ENCODE assay signal across 25 mouse cellular contexts in the genomic region with DNA sequence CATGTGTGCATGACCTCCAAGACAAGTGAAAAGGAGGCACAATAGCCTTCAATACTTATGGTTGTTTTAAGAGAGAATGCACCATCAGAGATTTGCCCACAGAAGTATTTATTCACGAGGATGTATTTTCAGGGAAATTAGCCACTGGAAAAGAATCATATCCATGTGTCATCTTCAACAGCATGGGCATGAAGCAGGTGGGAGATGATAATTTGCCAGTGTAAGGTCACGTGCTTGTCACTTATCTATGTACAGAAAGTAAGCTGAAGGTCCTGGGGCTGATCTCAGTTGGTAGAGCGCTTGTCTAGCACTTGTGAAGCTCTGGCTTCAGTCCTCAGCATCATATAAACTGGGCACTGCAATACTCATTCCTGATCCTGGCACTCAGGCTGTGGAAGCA. TPM values are rescaled to one million over a fixed set of nuclear protein-coding genes. Genes with fewer than 3 reads are reported as not detected.
DNase-seq lines count a peak whose midpoint lies in the region; ATAC-seq lines count a peak whose summit lies in the region.
"Had no signal": no experiment of that assay in that cellular context is flagged by ENCODE, and none has a peak within 500 bp of the region (broad histone marks: within the 10 kb centered on the region; RNA-seq: fewer than 3 reads in every experiment).

No protein-coding gene starts in this region.

- H3K9ac ChIP-seq in limb, embryonic 11.5 days (ENCODE audit: low read length): no peak overlapping the region
- H3K9ac ChIP-seq: forebrain, embryonic 12.5 days; forebrain, postnatal 0 days; hindbrain, embryonic 12.5 days; midbrain, embryonic 13.5 days had no signal

- H3K4me3 ChIP-seq in limb, embryonic 11.5 days (ENCODE audit: low read depth, low read length): no peak overlapping the region
- no peak overlapping the region for H3K4me3 ChIP-seq in limb, embryonic 10.5 days
- H3K4me3 ChIP-seq in brown adipose tissue, adult 24 weeks (ENCODE audit: insufficient read depth, low read depth, low read length): peak overlapping the region; percentile 29; the same call in 1 of the 2 replicates
- H3K4me3 ChIP-seq: hindbrain, embryonic 12.5 days had no signal

- H3K4me2 ChIP-seq in limb, embryonic 11.5 days (ENCODE audit: low read depth, severe bottlenecking): no peak overlapping the region

- DNase-seq in limb, embryonic 11.5 days (ENCODE audit: low spot score): peak; percentile 4
- no peak for DNase-seq in limb, embryonic 10.5 days (ENCODE audit: low spot score)
- no peak for DNase-seq in cerebellum, adult 9-11 months
- DNase-seq in cerebellum, postnatal 4 days (ENCODE audit: low spot score in 2 of 2): no peak
- DNase-seq: adrenal gland, postnatal 25 days; cerebellum, adult 2 months; cerebellum, postnatal 25 days; forebrain, postnatal 0 days; gastrocnemius, postnatal 10 days; heart, postnatal 36 days; kidney, postnatal 14 days; lung, adult 2 months; lung, postnatal 10 days; right cerebral cortex, postnatal 14 days; thymus, postnatal 4 days had no signal

- H3K36me3 ChIP-seq in limb, embryonic 11.5 days (ENCODE audit: control insufficient read depth, insufficient read depth, low read length): no peaks in the 10 kb centered on the region
- H3K36me3 ChIP-seq in limb, embryonic 10.5 days: no peaks in the 10 kb centered on the region
- H3K36me3 ChIP-seq: forebrain, embryonic 12.5 days; hindbrain, embryonic 12.5 days; midbrain, embryonic 13.5 days had no signal

- no peak for ATAC-seq in limb, embryonic 11.5 days (ENCODE audit: insufficient number of reproducible peaks, low FRiP score, low TSS enrichment, low read depth)
- ATAC-seq in erythroid progenitor cell, adult 5-6 weeks (replicated peaks; ENCODE audit: low FRiP score, poor library complexity, severe bottlenecking): peak; percentile 81
- peak; percentile 30 for ATAC-seq in megakaryocyte progenitor cell, adult 5-6 weeks (replicated peaks; ENCODE audit: poor library complexity)
- ATAC-seq: forebrain, postnatal 0 days; intestine, embryonic 16.5 days; midbrain, embryonic 13.5 days had no signal

- H3K4me1 ChIP-seq in limb, embryonic 11.5 days (ENCODE audit: control insufficient read depth, insufficient read depth, low read length): no peaks in the 10 kb centered on the region
- peaks cover 12% of the 10 kb centered on the region; the same call in 1 of the 2 replicates for H3K4me1 ChIP-seq in limb, embryonic 10.5 days
- peaks cover 10% of the 10 kb centered on the region; the same call in 1 of the 2 replicates for H3K4me1 ChIP-seq in brown adipose tissue, adult 24 weeks (ENCODE audit: control insufficient read depth, insufficient read depth, insufficient read length, low read length)
- H3K4me1 ChIP-seq: hindbrain, embryonic 12.5 days had no signal

- WGBS in limb, embryonic 11.5 days: 92% methylated on average over 3 of the region's 3 CpGs
- WGBS in limb, embryonic 10.5 days: 85% methylated on average over 3 of the region's 3 CpGs

- H3K9me3 ChIP-seq in limb, embryonic 11.5 days (ENCODE audit: control insufficient read depth, low read length): no peaks in the 10 kb centered on the region
- H3K9me3 ChIP-seq in limb, embryonic 10.5 days (replicated peaks): no peaks in the 10 kb centered on the region
- H3K9me3 ChIP-seq: forebrain, embryonic 12.5 days; hindbrain, embryonic 12.5 days; midbrain, embryonic 13.5 days had no signal

- no peak overlapping the region for H3K27ac ChIP-seq in limb, embryonic 11.5 days (replicated peaks; ENCODE audit: low read depth, low read length)
- no peak overlapping the region for H3K27ac ChIP-seq in limb, embryonic 10.5 days
- H3K27ac ChIP-seq in brown adipose tissue, adult 24 weeks (replicated peaks; ENCODE audit: low read depth, low read length): no peak overlapping the region
- H3K27ac ChIP-seq: forebrain, embryonic 12.5 days; hindbrain, embryonic 12.5 days; hindbrain, postnatal 0 days; midbrain, embryonic 13.5 days had no signal

- H3K27me3 ChIP-seq in limb, embryonic 11.5 days (ENCODE audit: control insufficient read depth, insufficient read depth, low read length): 0 out of 2 replicates have a peak, but pooled peaks cover 3% of the 10 kb centered on the region
- H3K27me3 ChIP-seq in limb, embryonic 10.5 days (ENCODE audit: low read depth, poor library complexity, severe bottlenecking): peaks cover 34% of the 10 kb centered on the region

RNA-seq across cellular contexts. Expression of gene Gbp7, which starts 1.5 kb away (rescaled TPM):
- polyA plus RNA-seq in limb, embryonic 11.5 days (2014; fragmentation: Nextera tagmentation; extraction: Ambion mirVana): 1.9 TPM in 2 replicates
- 0.72 and 1.4 TPM in 2 replicates for polyA plus RNA-seq in limb, embryonic 10.5 days (2016; fragmentation: Nextera tagmentation; extraction: Ambion mirVana)
- 6.1 and 8.6 TPM in 2 replicates for polyA plus RNA-seq in brown adipose tissue, adult 24 weeks (2012; ENCODE audit: insufficient read depth, insufficient read length, missing spikeins)
- 15.1 and 20.9 TPM in 2 replicates for total RNA-seq in erythroid progenitor cell, adult 5-6 weeks (2015; ENCODE audit: low replicate concordance)
- 16.0 and 22.7 TPM in 2 replicates for total RNA-seq in erythroid progenitor cell, adult 5-6 weeks (2017; ENCODE audit: low replicate concordance)
- 25.5 and 25.6 TPM in 2 replicates for total RNA-seq in megakaryocyte progenitor cell, adult 5-6 weeks (2015)
- total RNA-seq in megakaryocyte progenitor cell, adult 5-6 weeks (2017): 22.4 and 27.9 TPM in 2 replicates

RNA-seq across cellular contexts. Expression of gene Gbp3, which starts 28.2 kb away (rescaled TPM):
- polyA plus RNA-seq in limb, embryonic 11.5 days (2014; fragmentation: Nextera tagmentation; extraction: Ambion mirVana): 0.23 and 0.82 TPM in 2 replicates
- polyA plus RNA-seq in limb, embryonic 10.5 days (2016; fragmentation: Nextera tagmentation; extraction: Ambion mirVana): 0.15 and 0.31 TPM in 2 replicates
- 9.6 and 19.2 TPM in 2 replicates for polyA plus RNA-seq in brown adipose tissue, adult 24 weeks (2012; ENCODE audit: insufficient read depth, insufficient read length, missing spikeins)
- 2.9 and 4.0 TPM in 2 replicates for total RNA-seq in erythroid progenitor cell, adult 5-6 weeks (2015; ENCODE audit: low replicate concordance)
- total RNA-seq in erythroid progenitor cell, adult 5-6 weeks (2017; ENCODE audit: low replicate concordance): 1.8 and 10.4 TPM in 2 replicates
- total RNA-seq in megakaryocyte progenitor cell, adult 5-6 weeks (2015): 38.6 and 48.9 TPM in 2 replicates
- total RNA-seq in megakaryocyte progenitor cell, adult 5-6 weeks (2017): 68.1 and 72.0 TPM in 2 replicates

RNA-seq across cellular contexts. Expression of gene Gbp5, which starts 37.8 kb away (rescaled TPM):
- polyA plus RNA-seq in limb, embryonic 11.5 days (2014; fragmentation: Nextera tagmentation; extraction: Ambion mirVana): not detected in 2 replicates
- polyA plus RNA-seq in limb, embryonic 10.5 days (2016; fragmentation: Nextera tagmentation; extraction: Ambion mirVana): 0.04 TPM in 1 of 2 replicates, not detected in the other
- polyA plus RNA-seq in brown adipose tissue, adult 24 weeks (2012; ENCODE audit: insufficient read depth, insufficient read length, missing spikeins): 3.0 and 4.7 TPM in 2 replicates
- not detected in 2 replicates for total RNA-seq in erythroid progenitor cell, adult 5-6 weeks (2015; ENCODE audit: low replicate concordance)
- 1.1 and 3.5 TPM in 2 replicates for total RNA-seq in erythroid progenitor cell, adult 5-6 weeks (2017; ENCODE audit: low replicate concordance)
- 4.4 and 5.1 TPM in 2 replicates for total RNA-seq in megakaryocyte progenitor cell, adult 5-6 weeks (2015)
- 6.8 and 10.5 TPM in 2 replicates for total RNA-seq in megakaryocyte progenitor cell, adult 5-6 weeks (2017)
- polyA plus RNA-seq: embryonic facial prominence, embryonic 11.5 days; kidney, embryonic 14.5 days had no signal
